Mouse (Mus musculus) layer of hippocampus, adult 18-20 months (tissue): Measurements from ENCODE around the gene Wnt5a. TPM values are rescaled to one million over a fixed set of nuclear protein-coding genes. Genes with fewer than 3 reads are reported as not detected.

Experiments
- DNase-seq, 2 experiments: peaks; one replicate each; pipeline ENCODE4 v3.0.0; 2022; ENCODE audit warnings: low spot score in 2 of 2
- long read RNA-seq: library from polyadenylated mRNA; stranded (forward); transcript quantifications from one replicate; pipeline ENCODE4 v2.0.0, GENCODE M21; 2021
- total RNA-seq, 2 experiments: library from RNA; stranded (reverse); gene quantifications; 2 replicates each; pipeline ENCODE4 v1.2.3; 2021

Wnt5a gene
- 10 to 100 TPM in 1 of 2 experiments, 1 to 10 TPM in 1; 8.6 to 11.7 TPM for total RNA-seq
- long read RNA-seq, full-length matches to known transcripts = 3 of 4 reads
- long read RNA-seq, partial matches to known transcripts = 1 of 4 reads
- long read RNA-seq, other reads (novel, unspliced or antisense) = 0 of 4 reads

- DNase-seq = no peak
Measured at GRCm38 (mm10) chr14:28504101-28505050, at the start of gene Wnt5a. Gene Wnt5a (plus strand): TSS chr14:28504750.

- DNase-seq = peak in 1 of 2 experiments; percentile 23
Measured at GRCm38 (mm10) chr14:28456372-28457076, 48.0 kb upstream of the Wnt5a start.

GRCm38 (mm10) chr14:28457428-28457827 is 47.1 kb upstream of the Wnt5a start:
- no peak for DNase-seq

DNA sequence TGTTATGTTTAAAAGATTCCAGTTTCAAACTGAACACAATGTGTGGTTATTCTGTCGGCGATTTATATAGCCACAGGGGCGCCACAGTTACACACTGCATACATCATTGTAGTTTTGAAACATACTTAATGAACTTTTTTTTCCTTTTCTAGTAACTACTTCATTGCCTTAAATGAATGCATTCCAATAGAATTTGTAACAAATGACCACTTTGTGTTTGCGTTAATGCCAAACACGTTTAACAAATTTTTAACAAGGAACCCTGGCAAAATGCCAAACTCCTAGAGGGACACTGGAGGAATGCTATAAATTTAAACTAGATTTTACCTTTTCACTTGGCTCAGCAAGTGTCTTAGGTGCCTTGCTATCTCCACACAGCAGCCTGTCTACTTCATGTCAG is 36.6 kb upstream of the Wnt5a start:
- no peak for DNase-seq

DNA sequence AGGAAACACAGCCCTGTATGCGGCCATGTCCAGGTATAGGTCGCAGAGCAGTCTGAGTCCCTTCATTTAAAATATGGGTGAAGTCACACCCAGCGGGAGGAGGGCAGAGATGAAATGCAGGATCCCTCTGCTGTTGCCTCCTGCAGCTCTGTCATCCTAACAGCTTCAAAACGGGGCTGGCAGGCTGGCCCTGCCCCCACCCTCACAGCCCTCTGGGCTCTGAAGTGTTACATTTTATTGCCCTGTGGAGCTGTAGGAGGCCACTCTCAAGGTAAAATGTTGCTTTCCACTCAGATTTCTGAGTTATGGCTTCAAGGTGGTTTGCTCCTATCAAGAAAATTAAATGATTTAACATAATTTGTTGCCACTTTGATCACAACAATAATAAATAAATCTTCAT is 34.9 kb upstream of the Wnt5a start:
- no peak for DNase-seq

- DNase-seq = no peak
Measured at GRCm38 (mm10) chr14:28470212-28470611, 34.3 kb upstream of the Wnt5a start.

GRCm38 (mm10) chr14:28475012-28475411 is 29.5 kb upstream of the Wnt5a start:
- DNase-seq = peak in 1 of 2 experiments; percentile 19

- DNase-seq = no peak
Measured at GRCm38 (mm10) chr14:28475421-28475820, 29.1 kb upstream of the Wnt5a start.

- no peak for DNase-seq
Measured at GRCm38 (mm10) chr14:28476746-28477145, 27.8 kb upstream of the Wnt5a start.

DNA sequence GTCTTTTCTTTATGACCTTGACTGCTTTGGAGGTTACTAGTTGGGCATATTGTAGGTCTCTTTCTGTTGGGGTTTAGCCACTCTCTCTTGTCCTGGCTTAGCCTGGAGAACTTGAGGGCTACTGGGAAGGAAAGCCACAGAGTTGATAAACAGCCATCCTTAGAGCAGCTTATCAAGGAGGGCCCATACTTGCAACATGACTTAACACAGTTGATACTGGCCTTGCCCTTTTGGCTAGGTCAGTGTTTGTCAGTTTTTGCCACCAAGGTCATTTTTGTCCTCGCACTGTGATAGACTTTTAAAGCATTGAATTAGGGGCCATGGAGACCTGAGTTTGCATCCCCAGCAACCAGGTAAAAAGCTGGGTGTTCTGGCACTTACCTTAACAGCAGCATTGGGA is 23.7 kb upstream of the Wnt5a start:
- DNase-seq = no peak

DNA sequence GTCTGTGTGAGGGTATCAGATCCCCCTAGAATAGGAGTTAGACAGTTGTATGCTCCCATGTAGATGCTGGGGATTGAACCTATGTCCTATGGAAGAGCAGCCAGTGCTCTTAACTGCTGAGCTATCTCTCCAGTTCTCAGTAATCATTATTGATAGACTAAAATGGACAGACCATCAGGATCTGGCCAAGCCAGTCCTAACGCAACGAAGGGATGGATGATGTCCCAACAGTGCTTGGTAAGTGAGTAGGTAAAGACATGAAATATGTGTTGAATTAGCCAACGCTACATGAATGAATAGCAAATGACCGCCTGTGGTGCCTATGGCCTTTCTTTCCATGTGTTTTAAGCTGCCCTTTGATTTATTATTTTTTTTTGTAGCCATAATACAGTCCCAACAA is 10.7 kb upstream of the Wnt5a start:
- no peak for DNase-seq

GRCm38 (mm10) chr14:28494273-28494672 is 10.3 kb upstream of the Wnt5a start:
- no peak for DNase-seq

DNA sequence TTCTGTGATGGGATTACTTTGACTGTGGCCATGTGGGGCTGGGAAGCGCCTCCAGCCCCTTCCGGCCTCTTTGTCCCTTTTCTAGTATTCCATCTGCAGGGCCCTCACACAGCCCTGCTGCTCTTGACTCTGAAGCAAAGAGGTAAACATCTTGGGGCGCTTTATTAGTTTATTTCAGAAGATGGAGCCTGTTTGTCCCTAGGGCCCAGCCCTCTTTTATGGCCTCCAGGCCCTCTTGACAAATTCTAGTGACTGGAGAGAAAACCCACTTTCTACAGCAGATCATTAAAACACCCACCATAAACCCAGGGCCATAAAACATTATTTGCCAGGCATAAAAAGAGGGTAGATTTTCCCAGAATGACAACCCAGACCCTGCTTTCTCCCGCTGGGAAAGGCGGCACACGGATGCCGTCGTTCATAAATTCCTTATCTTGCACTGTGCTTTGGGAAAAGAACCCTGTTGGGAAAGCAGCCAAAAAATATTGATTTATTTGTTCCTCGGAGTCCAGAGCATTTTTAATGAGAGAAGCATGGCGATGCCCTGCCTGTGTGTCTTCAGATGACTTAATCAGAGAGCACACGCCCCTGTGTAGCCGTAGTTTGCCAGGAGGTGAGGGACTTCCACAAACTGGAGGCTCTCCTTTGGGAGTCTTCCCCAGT is 3.2 kb upstream of the Wnt5a start:
- DNase-seq = no peak

GRCm38 (mm10) chr14:28503276-28503675 is 1.3 kb upstream of the Wnt5a start:
- no peak for DNase-seq

DNA sequence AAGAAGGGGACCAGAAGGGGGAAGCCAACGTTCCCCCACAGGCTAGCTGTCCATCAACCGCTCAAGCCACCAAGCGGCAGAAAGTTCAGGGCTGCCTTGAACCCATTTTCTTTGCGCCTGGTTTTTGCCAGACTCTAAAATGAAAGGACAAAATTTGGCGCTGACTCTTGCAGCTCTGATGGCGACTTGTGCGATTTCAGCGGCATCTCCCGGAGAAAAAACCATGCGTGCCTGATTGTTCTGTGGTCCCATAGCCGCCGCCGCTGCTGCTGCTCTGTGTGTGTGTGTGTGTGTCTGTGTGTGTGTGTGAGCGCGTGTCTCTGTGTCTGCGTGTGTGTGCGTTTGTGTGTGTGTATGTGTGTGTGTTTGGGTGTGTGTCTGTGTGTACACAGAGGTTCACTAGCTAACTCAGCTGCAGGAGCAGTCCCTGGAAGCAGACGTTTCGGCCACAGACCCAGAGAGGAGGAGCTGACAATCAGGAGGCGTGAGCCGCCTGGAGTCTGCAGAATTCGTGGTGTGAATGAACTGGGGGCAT is 568 bp downstream of the Wnt5a start:
- peak in 1 of 2 experiments; percentile 24 for DNase-seq

GRCm38 (mm10) chr14:28505586-28506375 is 1.2 kb downstream of the Wnt5a start:
- DNase-seq = no peak

- DNase-seq = peak in 1 of 2 experiments; percentile 30
Measured at GRCm38 (mm10) chr14:28506376-28506831, 1.9 kb downstream of the Wnt5a start.

DNA sequence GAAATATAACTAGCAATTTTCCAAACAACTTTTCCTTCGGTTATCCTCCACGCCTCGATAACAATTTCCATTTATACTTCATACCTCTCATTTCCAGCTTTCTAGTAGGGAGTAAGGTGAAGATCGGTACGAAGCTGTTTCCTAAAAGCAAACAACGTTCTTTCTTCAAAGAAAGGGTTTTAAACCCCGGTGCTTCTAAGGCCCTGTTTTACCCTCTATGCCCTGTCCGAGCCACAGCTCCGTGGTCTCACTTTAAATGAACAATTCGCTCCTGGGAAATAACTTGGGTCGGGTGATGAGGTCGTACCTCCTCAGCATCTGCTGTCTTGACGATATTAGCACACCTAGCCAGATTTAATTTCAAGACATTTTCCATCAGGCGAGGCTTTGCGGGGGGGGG is 2.5 kb downstream of the Wnt5a start:
- no peak for DNase-seq

GRCm38 (mm10) chr14:28507471-28507870 is 2.9 kb downstream of the Wnt5a start:
- DNase-seq = peak; percentile 22 to 66
